In the genomic region with DNA sequence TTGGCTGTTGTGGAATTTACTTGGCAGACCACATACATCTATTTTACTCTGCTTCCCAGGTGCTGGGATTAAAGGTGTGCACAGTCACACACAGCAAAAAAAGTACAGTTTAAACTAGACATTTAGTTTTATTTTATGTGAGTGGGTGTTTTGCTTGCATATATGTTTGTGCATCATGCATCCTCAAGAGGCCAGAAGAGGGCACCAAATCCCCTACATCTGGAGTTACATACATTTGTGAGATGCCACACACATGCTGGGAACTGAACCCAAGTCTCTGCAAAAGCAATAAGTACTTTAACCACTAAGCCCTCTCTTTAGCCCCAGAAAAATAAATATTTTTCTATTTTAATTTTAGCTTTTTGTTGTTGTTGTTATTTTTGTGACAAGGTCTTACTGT, we compare ENCODE assay signal across 12 mouse cellular contexts.
DNase-seq lines count a peak whose midpoint lies in the region; ATAC-seq and TF ChIP-seq lines count a peak whose summit lies in the region.
"Had no signal": no experiment of that assay in that cellular context is flagged by ENCODE, and none has a peak within 500 bp of the region (broad histone marks: within the 10 kb centered on the region; RNA-seq: fewer than 3 reads in every experiment).

No protein-coding gene starts in this region.

- H3K4me3 ChIP-seq in embryonic facial prominence, embryonic 11.5 days (ENCODE audit: low read depth, low read length), result no peak overlapping the region
- H3K4me3 ChIP-seq in embryonic facial prominence, embryonic 10.5 days, result no peak overlapping the region
- H3K4me3 ChIP-seq in liver, adult 2 months (ENCODE audit: insufficient read depth, low read depth, low read length), result no peak overlapping the region
- no peak overlapping the region for H3K4me3 ChIP-seq in liver, embryonic 11.5 days (ENCODE audit: low read depth, low read length)

- in situ Hi-C loops in Patski (cut with MboI; ENCODE audit: low pct_unique_long_range_greater_than_20kb), result no loop called here

- no peaks in the 10 kb centered on the region for H3K79me2 ChIP-seq in liver, adult 2 months (ENCODE audit: control insufficient read depth, insufficient read depth, low read length)

- ATAC-seq in embryonic facial prominence, embryonic 11.5 days (replicated peaks; ENCODE audit: insufficient number of reproducible peaks, low FRiP score, low TSS enrichment, low read depth), result no peak
- ATAC-seq in liver, embryonic 11.5 days (replicated peaks; ENCODE audit: low FRiP score), result no peak
- no peak for ATAC-seq in Patski
- ATAC-seq in granulocyte monocyte progenitor cell, adult 5-6 weeks (replicated peaks; ENCODE audit: poor library complexity, severe bottlenecking), result no peak; the same call in 1 of the 2 replicates

- H3K27ac ChIP-seq in embryonic facial prominence, embryonic 11.5 days (replicated peaks; ENCODE audit: low read depth, low read length), result no peak overlapping the region
- no peak overlapping the region for H3K27ac ChIP-seq in embryonic facial prominence, embryonic 10.5 days (replicated peaks)
- H3K27ac ChIP-seq in liver, adult 2 months (replicated peaks; ENCODE audit: insufficient read depth, low read depth, low read length), result no peak overlapping the region
- H3K27ac ChIP-seq in liver, embryonic 11.5 days (ENCODE audit: low read depth, low read length), result no peak overlapping the region

- no peak overlapping the region for H3K9ac ChIP-seq in embryonic facial prominence, embryonic 11.5 days (replicated peaks; ENCODE audit: low read length)
- H3K9ac ChIP-seq in liver, adult 2 months (ENCODE audit: low read depth, low read length), result no peak overlapping the region
- no peak overlapping the region for H3K9ac ChIP-seq in liver, embryonic 11.5 days (ENCODE audit: low read depth, low read length)

- CTCF ChIA-PET in Patski (lab: Charles Lee), result interaction anchor here (0.7 to 1.0 kb wide), 3 partner anchors 13 to 150 kb away, joined by 3 to 4 read pairs (median 3); no protein-coding TSS in a partner anchor

- H3K4me2 ChIP-seq in embryonic facial prominence, embryonic 11.5 days (ENCODE audit: low read depth, low read length), result no peak overlapping the region
- no peak overlapping the region for H3K4me2 ChIP-seq in liver, embryonic 11.5 days

- TF ChIP-seq CTCF in liver, adult 2 months (IDR thresholded peaks at IDR 0.05; ENCODE audit: low read depth, low read length), result peak; percentile 27; the same call in 1 of the 2 replicates
- peak; percentile 62 for TF ChIP-seq CTCF in Patski (IDR thresholded peaks at IDR 0.05)

- H3K36me3 ChIP-seq in embryonic facial prominence, embryonic 11.5 days (replicated peaks; ENCODE audit: control insufficient read depth, insufficient read depth, low read depth, low read length), result no peaks in the 10 kb centered on the region
- peaks cover 3% of the 10 kb centered on the region; the same call in 1 of the 2 replicates for H3K36me3 ChIP-seq in embryonic facial prominence, embryonic 10.5 days (replicated peaks)
- H3K36me3 ChIP-seq in liver, adult 2 months (ENCODE audit: control insufficient read depth, insufficient read depth, low read length), result no peaks in the 10 kb centered on the region
- no peaks in the 10 kb centered on the region for H3K36me3 ChIP-seq in liver, embryonic 11.5 days (ENCODE audit: control insufficient read depth, insufficient read depth, low read length)
- no peaks in the 10 kb centered on the region for H3K36me3 ChIP-seq in splenic B cell, adult 2 months (ENCODE audit: control insufficient read depth, insufficient read depth, low read length, poor library complexity, severe bottlenecking)

- POLR2A ChIA-PET in Patski (lab: Charles Lee), result no interaction called here

- DNase-seq in embryonic facial prominence, embryonic 11.5 days (ENCODE audit: low spot score), result peak; percentile 5
- no peak for DNase-seq in embryonic facial prominence, embryonic 10.5 days (ENCODE audit: low spot score)
- DNase-seq in liver, adult 2 months (ENCODE audit: extremely low read depth, low read depth, low spot score), result peak; percentile 17
- DNase-seq in liver, embryonic 11.5 days (ENCODE audit: low spot score), result no peak
- no peak for DNase-seq in Patski (ENCODE audit: low read depth, low spot score)
- peak; percentile 48 for DNase-seq in splenic B cell, adult 2 months (ENCODE audit: low read depth, low spot score)
- no peak for DNase-seq in right cerebral cortex, postnatal 25 days
- DNase-seq: adrenal gland, postnatal 10 days; cerebellum, adult 9-10 months; lung, adult 2 months; midbrain, embryonic 14.5 days had no signal

- no peaks in the 10 kb centered on the region for H3K27me3 ChIP-seq in embryonic facial prominence, embryonic 11.5 days (ENCODE audit: control insufficient read depth, insufficient read depth, low read length)
- no peaks in the 10 kb centered on the region for H3K27me3 ChIP-seq in embryonic facial prominence, embryonic 10.5 days (replicated peaks; ENCODE audit: low read depth, poor library complexity, severe bottlenecking)
- no peaks in the 10 kb centered on the region for H3K27me3 ChIP-seq in liver, adult 2 months (ENCODE audit: control insufficient read depth, insufficient read depth, low read length)
- H3K27me3 ChIP-seq in liver, embryonic 11.5 days (replicated peaks; ENCODE audit: control insufficient read depth, insufficient read depth, low read length), result no peaks in the 10 kb centered on the region
- no peaks in the 10 kb centered on the region for H3K27me3 ChIP-seq in Patski
- no peaks in the 10 kb centered on the region for H3K27me3 ChIP-seq in splenic B cell, adult 2 months (ENCODE audit: control insufficient read depth, insufficient read depth, low read length, poor library complexity, severe bottlenecking)

- H3K4me1 ChIP-seq in embryonic facial prominence, embryonic 11.5 days (ENCODE audit: control insufficient read depth, insufficient read depth, low read length), result no peaks in the 10 kb centered on the region
- no peaks in the 10 kb centered on the region for H3K4me1 ChIP-seq in embryonic facial prominence, embryonic 10.5 days
- no peaks in the 10 kb centered on the region for H3K4me1 ChIP-seq in liver, adult 2 months (ENCODE audit: control insufficient read depth, insufficient read depth, low read length)
- no peaks in the 10 kb centered on the region for H3K4me1 ChIP-seq in liver, embryonic 11.5 days (replicated peaks; ENCODE audit: control insufficient read depth, insufficient read depth, low read length)

- no peak for TF ChIP-seq POLR2A in liver, adult 2 months (IDR thresholded peaks at IDR 0.05; ENCODE audit: extremely low read depth, insufficient read depth, low read length)

- no peaks in the 10 kb centered on the region for H3K9me3 ChIP-seq in embryonic facial prominence, embryonic 11.5 days (replicated peaks; ENCODE audit: control insufficient read depth, low read length)
- H3K9me3 ChIP-seq in embryonic facial prominence, embryonic 10.5 days, result no peaks in the 10 kb centered on the region
- no peaks in the 10 kb centered on the region for H3K9me3 ChIP-seq in liver, embryonic 11.5 days (ENCODE audit: control insufficient read depth, low read length)

Comparison
In these comparisons a context has a peak if more than half of its experiments do, and no peak if none do; other contexts are left out.
1. DNase-seq: peak in embryonic facial prominence, embryonic 11.5 days (single experiment), liver, adult 2 months (single experiment) and splenic B cell, adult 2 months (single experiment); none in embryonic facial prominence, embryonic 10.5 days (single experiment), liver, embryonic 11.5 days (single experiment), Patski (single experiment) and right cerebral cortex, postnatal 25 days (single experiment).